Mouse (Mus musculus): ENCODE results near the gene Bmp2k. TPM values are rescaled to one million over a fixed set of nuclear protein-coding genes. Genes with fewer than 3 reads are reported as not detected.

Bmp2k gene
- polyA plus RNA-seq, 1 experiment from 2014 or later = 16.5 TPM

DNA sequence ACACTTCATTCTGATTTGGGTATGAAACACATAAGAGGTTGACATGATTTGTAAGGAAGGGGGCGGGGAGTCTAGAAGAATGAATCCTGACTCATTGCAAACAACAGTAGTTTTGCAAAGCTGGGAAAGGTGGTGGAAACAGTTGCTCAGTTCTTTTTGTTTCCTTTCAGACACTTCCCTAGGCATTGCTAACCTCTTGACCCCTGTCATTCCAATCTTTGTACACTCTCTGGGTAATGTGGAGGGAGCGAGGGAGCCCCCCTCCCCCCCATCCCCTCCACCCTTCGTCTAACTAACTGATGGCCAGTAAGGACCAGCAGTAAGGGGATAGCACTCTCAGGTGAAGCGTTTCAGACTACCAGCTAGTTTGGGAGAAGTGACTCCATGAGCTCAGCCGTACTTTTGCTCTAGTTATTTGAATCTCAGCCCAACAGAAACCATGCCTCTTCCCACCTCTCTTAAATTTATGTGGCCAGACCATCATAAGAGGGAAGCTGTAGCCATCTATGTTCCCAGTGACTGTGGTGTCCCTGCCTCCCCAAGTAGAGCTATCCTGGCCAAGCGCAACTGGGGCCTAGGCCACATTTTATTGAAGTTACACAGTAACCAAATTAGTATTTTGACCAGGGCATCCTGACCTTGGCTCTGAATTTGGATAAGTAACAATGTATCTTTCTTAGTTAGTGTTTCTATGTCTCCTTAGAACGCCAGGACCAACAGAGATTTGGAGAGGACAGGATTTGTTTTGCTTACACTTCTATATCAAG, 27.6 kb upstream of the Bmp2k start:
- TF ChIP-seq CTCF (IDR thresholded peaks at IDR 0.05) = no peak
- TF ChIP-seq EP300 (IDR thresholded peaks at IDR 0.05) = no peak
- H3K36me3 ChIP-seq (ENCODE audit: insufficient read depth, low read length) = no peaks in the 10 kb centered on the region
- ATAC-seq = no peak
- no peaks in the 10 kb centered on the region for H3K4me1 ChIP-seq (ENCODE audit: insufficient read depth, low read depth, low read length)
- no peak overlapping the region for H3K4me2 ChIP-seq (replicated peaks; ENCODE audit: low read depth, low read length)
- WGBS = 69% methylated on average over 7 of the region's 7 CpGs
- no peak for DNase-seq (ENCODE audit: low spot score)
- no peaks in the 10 kb centered on the region for H3K27me3 ChIP-seq (replicated peaks; ENCODE audit: insufficient read depth, low read length)
- no peak overlapping the region for H3K9ac ChIP-seq (replicated peaks; ENCODE audit: low read depth)
- H3K27ac ChIP-seq (ENCODE audit: low read length) = no peak overlapping the region
- H3K9me3 ChIP-seq (ENCODE audit: low read length) = no peaks in the 10 kb centered on the region
- H3K4me3 ChIP-seq (ENCODE audit: low read depth, low read length) = no peak overlapping the region

DNA sequence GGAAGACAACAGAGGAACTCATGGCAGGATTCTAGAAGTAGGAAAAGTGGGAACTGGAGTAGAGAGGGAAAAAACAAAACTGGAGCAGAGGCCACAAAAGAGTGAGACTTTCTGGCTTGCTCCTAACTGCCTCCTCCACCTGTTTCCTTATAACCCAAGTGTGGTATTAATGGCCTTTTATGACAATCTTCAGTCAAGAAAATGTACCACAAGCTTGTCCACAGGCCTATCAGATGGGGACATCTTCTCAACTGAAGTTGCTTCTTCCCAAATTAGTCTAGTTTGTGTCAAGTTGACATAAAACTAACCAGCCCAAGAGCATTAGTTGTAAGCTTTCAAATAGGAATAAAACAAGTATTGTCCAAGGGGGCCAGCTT, 27.0 kb upstream of the Bmp2k start:
- Histone ChIP-seq H3K36me3 (ENCODE audit: insufficient read depth, low read length) (no peaks in the 10 kb centered on the region), H3K4me3 (ENCODE audit: low read depth, low read length) (no peak overlapping the region), H3K27ac (ENCODE audit: low read length) (no peak overlapping the region), H3K9me3 (ENCODE audit: low read length) (no peaks in the 10 kb centered on the region), H3K4me1 (ENCODE audit: insufficient read depth, low read depth, low read length) (no peaks in the 10 kb centered on the region), H3K9ac (replicated peaks; ENCODE audit: low read depth) (no peak overlapping the region), H3K27me3 (replicated peaks; ENCODE audit: insufficient read depth, low read length) (no peaks in the 10 kb centered on the region), H3K4me2 (replicated peaks; ENCODE audit: low read depth, low read length) (no peak overlapping the region)
- DNase-seq (ENCODE audit: low spot score) (no peak), ATAC-seq (no peak)
- TF ChIP-seq EP300 (IDR thresholded peaks at IDR 0.05) (no peak), CTCF (IDR thresholded peaks at IDR 0.05) (no peak)

DNA sequence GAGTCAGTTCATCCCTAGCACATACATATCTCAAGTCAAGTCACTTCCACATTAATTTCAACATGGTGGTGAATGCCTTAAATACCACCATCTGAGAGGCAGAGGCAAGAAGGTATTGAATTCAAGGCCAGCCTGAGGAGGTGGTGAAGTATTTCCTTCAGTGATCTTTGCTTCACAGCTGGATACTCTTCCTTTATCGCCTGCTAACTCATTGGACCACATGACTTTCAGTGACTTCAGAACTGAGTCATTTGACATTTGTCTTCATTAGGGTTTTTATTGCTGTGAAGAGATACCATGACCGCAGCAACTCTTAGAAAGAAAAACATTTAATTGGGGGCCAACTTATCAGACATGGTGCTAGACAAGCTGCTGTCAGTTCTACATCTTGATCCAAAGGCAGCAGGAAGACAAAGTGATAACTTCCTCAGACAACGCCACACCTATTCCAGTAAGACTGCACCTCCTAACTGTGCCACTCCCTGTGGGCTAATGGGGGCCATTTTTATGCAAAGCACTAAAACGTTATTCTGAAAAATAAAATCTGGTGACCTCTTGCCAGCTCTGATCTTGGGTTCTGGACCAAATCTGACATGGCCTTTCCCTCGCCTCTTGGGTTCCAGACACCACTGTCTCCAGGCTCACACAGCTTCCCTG, 24.9 kb upstream of the Bmp2k start:
- H3K4me1 ChIP-seq (ENCODE audit: insufficient read depth, low read depth, low read length) = no peaks in the 10 kb centered on the region
- no peaks in the 10 kb centered on the region for H3K9me3 ChIP-seq (ENCODE audit: low read length)
- H3K27ac ChIP-seq (ENCODE audit: low read length) = no peak overlapping the region
- no peaks in the 10 kb centered on the region for H3K36me3 ChIP-seq (ENCODE audit: insufficient read depth, low read length)
- TF ChIP-seq CTCF (IDR thresholded peaks at IDR 0.05) (no peak), EP300 (IDR thresholded peaks at IDR 0.05) (no peak)
- no peaks in the 10 kb centered on the region for H3K27me3 ChIP-seq (replicated peaks; ENCODE audit: insufficient read depth, low read length)
- no peak overlapping the region for H3K9ac ChIP-seq (replicated peaks; ENCODE audit: low read depth)
- ATAC-seq = no peak
- H3K4me2 ChIP-seq (replicated peaks; ENCODE audit: low read depth, low read length) = no peak overlapping the region
- DNase-seq (ENCODE audit: low spot score) = no peak
- 86% methylated on average over 5 of the region's 5 CpGs for WGBS
- no peak overlapping the region for H3K4me3 ChIP-seq (ENCODE audit: low read depth, low read length)

DNA sequence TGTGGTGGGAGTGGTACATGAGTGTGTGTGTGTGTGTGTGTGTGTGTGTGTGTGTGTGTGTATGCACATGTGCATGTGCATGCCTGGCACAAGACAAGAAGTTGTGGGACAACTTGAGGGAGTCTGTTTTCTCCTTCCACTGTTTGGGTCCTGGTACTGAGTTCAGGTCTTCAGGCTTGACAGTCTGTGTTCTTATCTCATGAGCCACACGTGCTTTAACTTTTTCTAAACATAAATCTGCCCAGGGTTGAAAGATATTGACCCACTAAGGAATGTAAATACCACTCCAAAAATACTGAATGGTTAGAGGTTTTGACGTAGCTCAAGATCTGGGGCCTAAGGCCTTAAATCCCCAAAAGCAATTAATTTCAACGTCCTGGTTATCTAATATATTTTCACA, 23.8 kb upstream of the Bmp2k start:
- no peaks in the 10 kb centered on the region for H3K36me3 ChIP-seq (ENCODE audit: insufficient read depth, low read length)
- no peak overlapping the region for H3K9ac ChIP-seq (replicated peaks; ENCODE audit: low read depth)
- no peak overlapping the region for H3K27ac ChIP-seq (ENCODE audit: low read length)
- DNase-seq (ENCODE audit: low spot score) (no peak), ATAC-seq (no peak)
- no peaks in the 10 kb centered on the region for H3K27me3 ChIP-seq (replicated peaks; ENCODE audit: insufficient read depth, low read length)
- H3K4me2 ChIP-seq (replicated peaks; ENCODE audit: low read depth, low read length) = no peak overlapping the region
- no peaks in the 10 kb centered on the region for H3K9me3 ChIP-seq (ENCODE audit: low read length)
- no peak for TF ChIP-seq CTCF (IDR thresholded peaks at IDR 0.05)
- TF ChIP-seq EP300 (IDR thresholded peaks at IDR 0.05) = no peak
- WGBS = 44% methylated on average over 3 of the region's 3 CpGs
- no peak overlapping the region for H3K4me3 ChIP-seq (ENCODE audit: low read depth, low read length)
- H3K4me1 ChIP-seq (ENCODE audit: insufficient read depth, low read depth, low read length) = no peaks in the 10 kb centered on the region

DNA sequence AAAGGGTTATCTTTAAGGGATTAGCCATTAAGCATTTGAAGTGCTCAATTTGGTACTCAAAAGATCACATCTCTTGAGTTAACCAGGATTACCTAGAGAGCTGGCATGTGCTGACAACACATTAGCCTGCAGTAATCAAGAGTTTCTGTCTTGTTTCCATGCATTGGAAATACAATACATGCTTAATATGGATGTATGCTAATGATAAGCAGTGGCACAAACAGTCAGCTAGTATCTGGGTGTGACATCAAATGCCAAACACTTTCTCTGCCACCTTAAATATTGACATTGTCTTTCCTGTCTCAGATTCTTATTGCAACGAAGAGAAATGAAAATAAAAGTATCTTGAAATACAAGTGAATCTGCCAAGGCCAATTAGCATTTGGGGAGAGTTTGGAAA, 22.8 kb upstream of the Bmp2k start:
- TF ChIP-seq EP300 (IDR thresholded peaks at IDR 0.05) (no peak), CTCF (IDR thresholded peaks at IDR 0.05) (no peak)
- 10% methylated on average over 1 of the region's 1 CpGs for WGBS
- Histone ChIP-seq H3K4me3 (ENCODE audit: low read depth, low read length) (no peak overlapping the region), H3K9ac (replicated peaks; ENCODE audit: low read depth) (no peak overlapping the region), H3K27ac (ENCODE audit: low read length) (no peak overlapping the region), H3K36me3 (ENCODE audit: insufficient read depth, low read length) (no peaks in the 10 kb centered on the region), H3K4me2 (replicated peaks; ENCODE audit: low read depth, low read length) (no peak overlapping the region), H3K4me1 (ENCODE audit: insufficient read depth, low read depth, low read length) (no peaks in the 10 kb centered on the region), H3K27me3 (replicated peaks; ENCODE audit: insufficient read depth, low read length) (no peaks in the 10 kb centered on the region), H3K9me3 (ENCODE audit: low read length) (no peaks in the 10 kb centered on the region)
- ATAC-seq (no peak), DNase-seq (ENCODE audit: low spot score) (no peak)

DNA sequence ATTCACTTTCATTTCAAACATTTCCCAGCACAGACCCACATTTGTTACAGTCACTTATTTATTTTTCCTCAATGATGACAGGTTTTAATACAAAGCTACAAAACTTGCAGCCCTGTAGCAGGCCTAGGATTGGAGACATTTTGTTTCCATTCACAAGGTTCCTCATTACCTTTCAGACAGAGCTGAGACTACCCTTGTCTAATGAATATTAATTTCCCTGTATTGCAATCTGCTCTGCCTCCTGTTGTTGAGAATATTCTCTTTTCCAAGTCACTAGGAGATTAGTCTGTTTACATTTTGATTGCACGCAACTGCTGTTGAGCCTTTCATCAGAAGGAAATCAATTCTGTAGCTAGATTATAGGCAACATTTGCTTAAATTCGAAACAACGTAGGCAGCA, 22.4 kb upstream of the Bmp2k start:
- H3K9me3 ChIP-seq (ENCODE audit: low read length) = no peaks in the 10 kb centered on the region
- H3K27me3 ChIP-seq (replicated peaks; ENCODE audit: insufficient read depth, low read length) = no peaks in the 10 kb centered on the region
- WGBS = 71% methylated on average over 3 of the region's 3 CpGs
- no peak overlapping the region for H3K27ac ChIP-seq (ENCODE audit: low read length)
- H3K4me2 ChIP-seq (replicated peaks; ENCODE audit: low read depth, low read length) = no peak overlapping the region
- no peaks in the 10 kb centered on the region for H3K36me3 ChIP-seq (ENCODE audit: insufficient read depth, low read length)
- H3K4me3 ChIP-seq (ENCODE audit: low read depth, low read length) = no peak overlapping the region
- TF ChIP-seq CTCF (IDR thresholded peaks at IDR 0.05) = no peak
- TF ChIP-seq EP300 (IDR thresholded peaks at IDR 0.05) = no peak
- H3K4me1 ChIP-seq (ENCODE audit: insufficient read depth, low read depth, low read length) = no peaks in the 10 kb centered on the region
- H3K9ac ChIP-seq (replicated peaks; ENCODE audit: low read depth) = no peak overlapping the region
- DNase-seq (ENCODE audit: low spot score) (no peak), ATAC-seq (no peak)

All from lung, postnatal 0 days (tissue).